32 mouse cellular contexts compared by ENCODE assay signal in the genomic region with DNA sequence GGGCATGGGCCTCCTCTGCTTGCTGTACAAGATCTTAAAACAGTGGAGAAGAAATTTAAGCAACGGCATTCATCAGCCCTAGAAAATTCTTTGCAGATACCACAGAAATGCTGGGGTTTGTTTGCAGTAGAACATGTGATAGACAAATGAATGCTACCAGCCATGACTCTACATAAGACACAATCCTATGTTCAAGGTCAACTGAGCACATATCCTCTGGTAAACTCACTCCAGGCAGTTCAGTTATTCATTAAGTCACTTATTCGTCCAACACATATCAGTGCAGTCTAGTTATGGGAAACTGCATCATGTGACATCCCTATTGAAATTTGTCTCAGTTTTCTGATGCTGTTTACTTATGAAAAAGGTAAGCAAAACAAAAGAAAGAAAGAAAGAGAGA.
"Had no signal": no experiment of that assay in that cellular context is flagged by ENCODE, and none has a peak within 500 bp of the region (broad histone marks: within the 10 kb centered on the region; RNA-seq: fewer than 3 reads in every experiment).

No protein-coding gene starts in this region.

- H3K27ac ChIP-seq: left cerebral cortex, adult 2 months; limb, embryonic 10.5 days; limb, embryonic 12.5 days; limb, embryonic 13.5 days; limb, embryonic 15.5 days; liver, embryonic 12.5 days; liver, embryonic 13.5 days; liver, embryonic 14.5 days; liver, embryonic 15.5 days; lung, embryonic 15.5 days; macrophage; midbrain, embryonic 10.5 days; midbrain, embryonic 12.5 days; midbrain, embryonic 13.5 days; midbrain, embryonic 15.5 days had no signal

- DNase-seq: left cerebral cortex, postnatal 4 days; liver; liver, embryonic 13.5 days; liver, postnatal 0 days; lung, adult 18-20 months; lung, adult 2 months; lung, embryonic 14.5 days; lung, postnatal 10 days; lung, postnatal 14 days; lung, postnatal 36 days; lung, postnatal 4 days; midbrain, embryonic 14.5 days had no signal

- H3K9ac ChIP-seq: limb, embryonic 12.5 days; limb, embryonic 13.5 days; limb, embryonic 15.5 days; liver, embryonic 12.5 days; liver, embryonic 13.5 days; liver, embryonic 14.5 days; liver, embryonic 15.5 days; liver, postnatal 0 days; lung, embryonic 14.5 days; lung, embryonic 15.5 days; midbrain, embryonic 12.5 days; midbrain, embryonic 13.5 days; midbrain, embryonic 15.5 days had no signal

- ATAC-seq: liver, embryonic 12.5 days; liver, postnatal 0 days; lung, postnatal 0 days; midbrain, embryonic 13.5 days; midbrain, embryonic 15.5 days; midbrain, embryonic 16.5 days had no signal

- H3K4me1 ChIP-seq: limb, embryonic 10.5 days; limb, embryonic 12.5 days; limb, embryonic 13.5 days; limb, embryonic 15.5 days; liver, embryonic 12.5 days; liver, embryonic 13.5 days; liver, embryonic 15.5 days; lung, embryonic 15.5 days; megakaryocyte, embryonic 14.5 days; midbrain, embryonic 12.5 days; midbrain, embryonic 15.5 days had no signal

- H3K27me3 ChIP-seq: limb, embryonic 12.5 days; limb, embryonic 13.5 days; limb, embryonic 15.5 days; liver, embryonic 12.5 days; liver, embryonic 13.5 days; liver, embryonic 15.5 days; lung, embryonic 15.5 days; megakaryocyte, embryonic 14.5 days; midbrain, embryonic 12.5 days; midbrain, embryonic 13.5 days; midbrain, embryonic 15.5 days had no signal

- H3K36me3 ChIP-seq: limb, embryonic 10.5 days; limb, embryonic 12.5 days; limb, embryonic 13.5 days; limb, embryonic 15.5 days; liver, embryonic 12.5 days; liver, embryonic 13.5 days; liver, embryonic 15.5 days; lung, embryonic 15.5 days; midbrain, embryonic 10.5 days; midbrain, embryonic 12.5 days; midbrain, embryonic 13.5 days; midbrain, embryonic 15.5 days had no signal

- H3K4me3 ChIP-seq: left cerebral cortex, adult 2 months; limb, embryonic 10.5 days; limb, embryonic 12.5 days; limb, embryonic 13.5 days; limb, embryonic 15.5 days; liver, embryonic 12.5 days; liver, embryonic 13.5 days; liver, embryonic 15.5 days; lung, embryonic 15.5 days; megakaryocyte, embryonic 14.5 days; midbrain, embryonic 10.5 days; midbrain, embryonic 12.5 days; midbrain, embryonic 13.5 days; midbrain, embryonic 15.5 days; myocyte had no signal

- H3K9me3 ChIP-seq: limb, embryonic 10.5 days; limb, embryonic 12.5 days; limb, embryonic 13.5 days; limb, embryonic 15.5 days; liver, embryonic 12.5 days; liver, embryonic 13.5 days; liver, embryonic 15.5 days; lung, embryonic 15.5 days; midbrain, embryonic 10.5 days; midbrain, embryonic 12.5 days; midbrain, embryonic 13.5 days; midbrain, embryonic 15.5 days had no signal

- H3K4me2 ChIP-seq: limb, embryonic 12.5 days; limb, embryonic 13.5 days; limb, embryonic 15.5 days; liver, embryonic 11.5 days; liver, embryonic 12.5 days; liver, embryonic 13.5 days; liver, embryonic 15.5 days; lung, embryonic 14.5 days; lung, embryonic 15.5 days; midbrain, embryonic 11.5 days; midbrain, embryonic 12.5 days; midbrain, embryonic 13.5 days; midbrain, embryonic 15.5 days had no signal
